Mouse (Mus musculus) stomach, embryonic 14.5 days (tissue): ENCODE measurements around the gene Nr4a1. TPM values are rescaled to one million over a fixed set of nuclear protein-coding genes. Genes with fewer than 3 reads are reported as not detected.

ENCODE experiments used
- ATAC-seq: fragments of 200-750 bp; cut with Nextera tagmentation; 2 replicates; pipeline ENCODE4 v1.8.0; 2017; ENCODE audit warnings: low read depth, moderate TSS enrichment; ENCODE audit not compliant: insufficient number of reproducible peaks, insufficient read depth, low FRiP score
- H3K27ac ChIP-seq: fragments of 300-500 bp; sonication (generic); 2 replicates; pipeline ENCODE4 v1.5.1; 2014; ENCODE audit warnings: mild to moderate bottlenecking, low read length, moderate library complexity, mixed read lengths
- H3K27me3 ChIP-seq: fragments of 300-500 bp; sonication (generic); 2 replicates; pipeline ENCODE4 v1.6.1; 2014; ENCODE audit warnings: low read length, control low read depth, mixed read lengths; ENCODE audit not compliant: control insufficient read depth, insufficient read depth
- H3K36me3 ChIP-seq: fragments of 300-500 bp; sonication (generic); 2 replicates; pipeline ENCODE4 v1.6.1; 2014; ENCODE audit warnings: mild to moderate bottlenecking, control low read depth, low read length, moderate library complexity, mixed read lengths; ENCODE audit not compliant: control insufficient read depth, insufficient read depth
- H3K4me1 ChIP-seq: fragments of 300-500 bp; sonication (generic); 2 replicates; pipeline ENCODE4 v1.6.1; 2014; ENCODE audit warnings: low read length, control low read depth, mixed read lengths; ENCODE audit not compliant: control insufficient read depth, insufficient read depth
- H3K4me2 ChIP-seq: fragments of 300-500 bp; sonication (generic); replicated peaks from 2 replicates; pipeline ENCODE4 v1.6.1; 2014; ENCODE audit warnings: low read depth, low read length, control low read depth
- H3K4me3 ChIP-seq: fragments of 300-500 bp; sonication (generic); 2 replicates; pipeline ENCODE4 v1.5.1; 2014; ENCODE audit warnings: low read depth, low read length, control low read depth
- H3K9ac ChIP-seq: fragments of 300-500 bp; sonication (generic); replicated peaks from 2 replicates; pipeline ENCODE4 v1.6.1; 2014; ENCODE audit warnings: low read depth, mild to moderate bottlenecking, control low read depth, low read length, moderate library complexity, mixed read lengths
- H3K9me3 ChIP-seq: fragments of 300-500 bp; sonication (generic); 2 replicates; pipeline ENCODE4 v1.6.1; 2016; ENCODE audit warnings: low read depth, low read length, control low read depth; ENCODE audit not compliant: control insufficient read depth
- WGBS: fragments of 180-500 bp; shearing (Covaris S2); extraction: QIAGEN DNeasy Blood & Tissue Kit; methylation state at CpG from one replicate; pipeline ENCODE4 v1.1.7; 2014; 5-methylcytosine and 5-hydroxymethylcytosine counted together
- polyA plus RNA-seq: library from polyadenylated mRNA; unstranded; fragments of >200 nt; fragmentation: Nextera tagmentation; extraction: Ambion mirVana; gene quantifications from 2 replicates; pipeline ENCODE4 v1.2.1, GENCODE M21; 2014

The Nr4a1 gene
- polyA plus RNA-seq, 1 experiment from 2014 or later = 12.1 TPM

GRCm38 (mm10) chr15:101300128-101300527, 46.1 kb downstream of the Nr4a1 start:
- 58% methylated on average over 6 of the region's 6 CpGs for WGBS
- H3K27ac ChIP-seq = no peak overlapping the region
- H3K4me3 ChIP-seq = no peak overlapping the region
- peaks cover 9% of the 10 kb centered on the region for H3K4me1 ChIP-seq
- no peaks in the 10 kb centered on the region for H3K27me3 ChIP-seq
- H3K36me3 ChIP-seq = no peaks in the 10 kb centered on the region
- no peak overlapping the region for H3K4me2 ChIP-seq
- H3K9me3 ChIP-seq = no peaks in the 10 kb centered on the region
- H3K9ac ChIP-seq = no peak overlapping the region
- ATAC-seq = no peak

- H3K36me3 ChIP-seq = no peaks in the 10 kb centered on the region
- H3K4me1 ChIP-seq = peaks cover 5% of the 10 kb centered on the region
- H3K4me3 ChIP-seq = no peak overlapping the region
- no peak overlapping the region for H3K9ac ChIP-seq
- no peak overlapping the region for H3K4me2 ChIP-seq
- no peak overlapping the region for H3K27ac ChIP-seq
- ATAC-seq = no peak
- 75% methylated on average over 3 of the region's 3 CpGs for WGBS
- no peaks in the 10 kb centered on the region for H3K9me3 ChIP-seq
- no peaks in the 10 kb centered on the region for H3K27me3 ChIP-seq
These were observed 48.1 kb downstream of the Nr4a1 start for GRCm38 (mm10) chr15:101302201-101302600.

GRCm38 (mm10) chr15:101303830-101304229, 49.8 kb downstream of the Nr4a1 start:
- H3K4me1 ChIP-seq = peaks cover 5% of the 10 kb centered on the region; the same call in 1 of the 2 replicates
- no peak overlapping the region for H3K9ac ChIP-seq
- H3K27ac ChIP-seq = no peak overlapping the region
- no peaks in the 10 kb centered on the region for H3K27me3 ChIP-seq
- ATAC-seq = no peak
- WGBS = 71% methylated on average over 4 of the region's 4 CpGs
- H3K36me3 ChIP-seq = no peaks in the 10 kb centered on the region
- no peak overlapping the region for H3K4me2 ChIP-seq
- no peak overlapping the region for H3K4me3 ChIP-seq
- H3K9me3 ChIP-seq = no peaks in the 10 kb centered on the region

- no peak overlapping the region for H3K9ac ChIP-seq
- H3K9me3 ChIP-seq = no peaks in the 10 kb centered on the region
- H3K4me1 ChIP-seq = peaks cover 15% of the 10 kb centered on the region
- H3K4me3 ChIP-seq = no peak overlapping the region
- no peak overlapping the region for H3K4me2 ChIP-seq
- no peaks in the 10 kb centered on the region for H3K27me3 ChIP-seq
- H3K27ac ChIP-seq = no peak overlapping the region
- H3K36me3 ChIP-seq = no peaks in the 10 kb centered on the region
- 87% methylated on average over 4 of the region's 4 CpGs for WGBS
- no peak for ATAC-seq
These were observed 52.4 kb downstream of the Nr4a1 start for GRCm38 (mm10) chr15:101306459-101306858.

GRCm38 (mm10) chr15:101308440-101309348, 54.6 kb downstream of the Nr4a1 start:
- 45% methylated on average over 13 of the region's 13 CpGs for WGBS
- ATAC-seq = peak; percentile 42; the same call in 1 of the 2 replicates
- H3K9me3 ChIP-seq = no peaks in the 10 kb centered on the region
- peaks cover 15% of the 10 kb centered on the region for H3K4me1 ChIP-seq
- H3K27me3 ChIP-seq = no peaks in the 10 kb centered on the region
- H3K36me3 ChIP-seq = no peaks in the 10 kb centered on the region
- H3K4me3 ChIP-seq = no peak overlapping the region
- no peak overlapping the region for H3K4me2 ChIP-seq
- peak overlapping the region; percentile 0; the same call in 1 of the 2 replicates for H3K27ac ChIP-seq
- H3K9ac ChIP-seq = no peak overlapping the region

- Histone ChIP-seq H3K27me3 (no peaks in the 10 kb centered on the region), H3K9me3 (no peaks in the 10 kb centered on the region), H3K36me3 (no peaks in the 10 kb centered on the region), H3K4me1 (peaks cover 15% of the 10 kb centered on the region), H3K9ac (no peak overlapping the region), H3K4me3 (no peak overlapping the region), H3K27ac (peak overlapping the region; percentile 0; the same call in 1 of the 2 replicates), H3K4me2 (no peak overlapping the region)
- ATAC-seq = no peak
- WGBS = 17% methylated on average over 5 of the region's 5 CpGs
These were observed 55.4 kb downstream of the Nr4a1 start for GRCm38 (mm10) chr15:101309493-101309892.

GRCm38 (mm10) chr15:101311087-101311770, 57.2 kb downstream of the Nr4a1 start:
- H3K36me3 ChIP-seq = no peaks in the 10 kb centered on the region
- H3K4me3 ChIP-seq = no peak overlapping the region
- no peak overlapping the region for H3K4me2 ChIP-seq
- H3K4me1 ChIP-seq = peaks cover 15% of the 10 kb centered on the region
- ATAC-seq = no peak
- WGBS = 54% methylated on average over 14 of the region's 15 CpGs
- H3K9ac ChIP-seq = no peak overlapping the region
- H3K27me3 ChIP-seq = no peaks in the 10 kb centered on the region
- no peak overlapping the region for H3K27ac ChIP-seq
- H3K9me3 ChIP-seq = no peaks in the 10 kb centered on the region

GRCm38 (mm10) chr15:101312006-101312405, 57.9 kb downstream of the Nr4a1 start:
- H3K9ac ChIP-seq = no peak overlapping the region
- WGBS = 71% methylated on average over 6 of the region's 6 CpGs
- no peaks in the 10 kb centered on the region for H3K9me3 ChIP-seq
- H3K27me3 ChIP-seq = no peaks in the 10 kb centered on the region
- no peaks in the 10 kb centered on the region for H3K36me3 ChIP-seq
- no peak for ATAC-seq
- H3K27ac ChIP-seq = no peak overlapping the region
- H3K4me1 ChIP-seq = peaks cover 18% of the 10 kb centered on the region
- H3K4me3 ChIP-seq = no peak overlapping the region
- no peak overlapping the region for H3K4me2 ChIP-seq
